Mouse (Mus musculus) monocyte, adult 5-6 weeks (primary cell): ENCODE results near the gene Spaca1. TPM values are rescaled to one million over a fixed set of nuclear protein-coding genes. Genes with fewer than 3 reads are reported as not detected.
"Not testable (repeated sequence)": the region's sequence is repeated elsewhere in the genome, so short reads cannot be mapped to it uniquely, and the experiment has no call there.

Source experiments
- ATAC-seq: fragments of 153-309, 156-312 bp; replicated peaks from 2 replicates; pipeline ENCODE4 v1.8.0; 2017; ENCODE audit warnings: mild to moderate bottlenecking; ENCODE audit not compliant: low TSS enrichment, insufficient number of reproducible peaks, severe bottlenecking, poor library complexity, low FRiP score
- total RNA-seq: library from RNA; stranded (forward); fragments of 200-1000, 200-491, 200-594 nt; gene quantifications from 3 replicates; pipeline ENCODE4 v1.2.3, GENCODE M21; 2017

The Spaca1 gene
- 1.7 to 2.1 TPM in 2 of 3 replicates, not detected in the other for total RNA-seq

DNA sequence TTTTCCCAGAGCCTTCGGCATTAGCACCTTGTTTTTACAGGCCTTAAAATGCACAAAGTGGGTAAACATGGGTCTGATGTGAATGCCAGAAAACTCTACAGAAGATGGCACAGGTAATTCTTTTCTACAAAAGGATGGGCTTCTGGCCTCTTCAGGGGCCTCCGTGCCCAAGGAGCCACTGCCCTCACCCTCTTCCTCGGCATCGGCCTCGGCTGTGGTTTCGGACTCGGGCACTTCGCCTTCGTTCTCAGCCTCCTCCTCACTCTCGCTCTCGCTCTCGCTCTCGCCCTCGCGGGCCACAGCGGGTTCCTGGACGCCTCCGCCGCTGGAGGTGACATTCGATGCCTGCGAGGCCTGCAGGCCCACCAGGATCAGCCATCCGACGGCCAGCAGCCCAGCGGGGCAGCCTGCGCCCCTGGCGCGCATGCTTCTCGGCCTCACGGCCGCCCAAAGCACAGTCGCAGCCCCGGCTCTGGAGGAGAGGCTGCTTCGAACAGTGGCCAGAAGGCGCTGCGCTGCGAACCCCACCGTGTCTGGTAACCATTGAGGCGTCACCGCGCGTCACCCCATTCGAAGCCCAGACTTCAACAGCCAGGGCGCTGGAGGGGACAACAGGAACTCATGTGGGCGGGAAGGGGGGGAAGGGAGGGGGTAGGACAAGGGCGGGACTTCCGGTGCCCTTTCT lies at the start of gene Spaca1:
TSS of gene Spaca1 (minus strand) at position 621 of the 685 bp plus-strand sequence.
- no peak for ATAC-seq

DNA sequence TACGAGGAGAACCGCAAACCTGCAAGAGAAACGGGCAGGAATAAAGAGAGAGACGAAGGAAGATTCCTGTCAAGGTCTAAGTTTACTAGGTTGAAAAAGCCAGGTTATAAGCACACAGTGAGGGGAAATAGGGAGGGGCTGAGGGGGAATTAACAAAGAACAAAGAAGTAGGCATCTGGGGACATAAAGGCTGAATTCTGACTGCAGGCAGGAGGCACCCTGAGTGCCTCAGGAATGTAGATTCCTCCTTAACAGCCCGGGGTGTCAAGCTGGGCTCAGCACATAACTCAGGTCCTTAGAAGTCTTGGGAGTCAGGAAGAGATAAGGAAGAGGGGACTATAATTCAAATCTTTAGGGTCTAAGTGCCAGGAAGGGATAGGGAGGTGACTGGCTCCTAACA lies 37.3 kb upstream of the Spaca1 start:
- not testable (repeated sequence) for ATAC-seq

DNA sequence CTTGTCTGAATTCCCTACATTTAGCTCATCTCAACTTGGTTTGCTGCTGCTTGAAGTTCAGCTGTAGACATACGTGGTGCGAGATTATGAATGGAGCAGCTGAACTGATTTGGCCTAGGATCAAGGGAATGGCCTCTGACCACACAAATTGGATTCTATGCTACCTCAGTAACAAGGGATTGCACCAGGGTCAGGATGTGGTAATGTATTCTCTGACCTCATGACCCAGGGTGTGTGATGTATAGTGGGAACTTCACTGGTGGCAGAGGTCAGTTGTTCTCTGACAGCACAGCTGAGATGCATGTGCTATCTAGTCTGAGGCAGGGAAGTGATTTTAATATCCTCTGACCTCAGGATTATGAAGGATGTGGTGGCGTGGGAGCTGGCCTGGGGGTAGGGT lies 31.1 kb upstream of the Spaca1 start:
- ATAC-seq, result no peak

DNA sequence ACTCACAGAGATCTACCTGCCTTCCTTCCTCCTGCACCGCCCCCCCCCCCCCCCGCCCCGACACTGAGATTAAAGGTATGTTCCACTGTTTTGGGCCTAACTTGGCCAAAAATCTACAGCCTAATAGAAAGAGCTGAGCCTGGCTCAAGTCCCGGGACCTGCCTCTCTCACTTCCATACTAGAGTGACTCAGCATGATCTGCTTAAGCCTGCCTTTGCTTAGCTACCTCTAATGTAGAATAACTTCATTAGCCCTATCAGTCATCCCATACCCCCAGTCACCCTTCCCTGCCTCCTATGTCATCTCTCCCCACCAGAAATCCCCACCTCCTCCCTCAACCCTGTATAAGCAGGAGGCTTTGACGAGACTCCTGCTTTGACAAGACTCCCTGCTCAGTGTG lies 19.0 kb upstream of the Spaca1 start:
- ATAC-seq, result no peak

GRCm38 (mm10) chr4:34058320-34058719 lies 8.3 kb upstream of the Spaca1 start:
- ATAC-seq, result no peak

GRCm38 (mm10) chr4:34026771-34027170 lies 23.2 kb downstream of the Spaca1 start:
- ATAC-seq, result no peak

GRCm38 (mm10) chr4:34021456-34021855 lies 28.5 kb downstream of the Spaca1 start:
- ATAC-seq, result no peak

DNA sequence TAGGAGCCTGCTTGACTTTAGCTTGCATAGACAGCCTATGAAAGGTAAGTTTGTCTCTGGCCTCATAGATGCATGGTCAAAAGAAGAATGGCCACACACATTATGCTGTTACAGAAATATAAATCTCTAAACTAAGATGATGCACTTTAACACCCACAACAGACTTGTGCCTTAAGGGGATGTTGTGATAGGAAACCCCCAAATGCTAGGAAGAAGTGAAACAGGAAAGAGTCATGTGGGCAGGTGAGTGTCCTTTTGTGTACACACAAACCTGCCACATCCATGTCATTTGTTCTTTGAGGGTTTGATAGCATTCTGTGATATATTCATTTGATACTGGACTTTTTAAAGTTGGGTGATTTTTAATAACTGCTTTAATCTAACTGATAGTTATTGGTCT lies 53.6 kb downstream of the Spaca1 start:
- ATAC-seq, result no peak

GRCm38 (mm10) chr4:33992687-33993086 lies 57.3 kb downstream of the Spaca1 start:
- no peak for ATAC-seq

DNA sequence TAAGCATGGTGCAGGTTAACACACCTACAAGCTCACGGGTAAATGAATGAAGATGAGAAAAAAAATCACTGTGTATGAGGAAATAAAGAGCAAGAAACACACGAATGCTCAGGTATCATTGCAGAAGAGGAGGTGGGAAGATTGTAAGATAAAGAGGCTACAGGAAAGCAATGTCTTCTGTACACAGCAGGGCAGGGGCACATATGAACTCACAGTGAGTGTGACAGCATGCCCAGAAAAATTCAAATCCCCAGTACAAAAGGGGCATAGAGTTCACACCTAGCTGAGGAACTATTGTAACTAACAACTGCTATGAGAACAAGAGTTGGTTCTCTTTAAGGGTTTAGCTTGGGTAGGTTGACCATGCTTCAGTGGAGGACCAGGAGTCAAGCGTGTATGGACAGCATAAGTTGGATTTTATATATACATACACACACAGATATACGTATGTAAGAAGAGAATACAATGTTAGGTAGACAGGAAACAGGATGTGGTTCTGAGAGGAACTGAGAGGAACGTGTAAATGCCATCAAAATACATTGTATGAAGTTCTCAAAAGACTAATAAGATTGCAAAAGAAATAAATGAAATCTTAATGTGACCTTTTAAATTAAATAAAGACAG lies 61.4 kb downstream of the Spaca1 start:
- no peak for ATAC-seq

Other genes starting within 250 kb of the Spaca1 start
- gene Cnr1, start 125.6 kb downstream of the Spaca1 start, total RNA-seq, result 0.32 TPM in 1 of 3 replicates, not detected in the others